Mouse (Mus musculus) adrenal gland, adult 2 months (tissue): ENCODE measurements at regions not wholly inside any gene's neighbourhood (a gene's known extent, or its start where the extent isn't known, plus 50 kb on each side); places are given as distances from the start of the nearest gene placed in this dataset.

Experiments
- DNase-seq: peaks from one replicate; pipeline ENCODE4 v3.0.0; 2021

DNA sequence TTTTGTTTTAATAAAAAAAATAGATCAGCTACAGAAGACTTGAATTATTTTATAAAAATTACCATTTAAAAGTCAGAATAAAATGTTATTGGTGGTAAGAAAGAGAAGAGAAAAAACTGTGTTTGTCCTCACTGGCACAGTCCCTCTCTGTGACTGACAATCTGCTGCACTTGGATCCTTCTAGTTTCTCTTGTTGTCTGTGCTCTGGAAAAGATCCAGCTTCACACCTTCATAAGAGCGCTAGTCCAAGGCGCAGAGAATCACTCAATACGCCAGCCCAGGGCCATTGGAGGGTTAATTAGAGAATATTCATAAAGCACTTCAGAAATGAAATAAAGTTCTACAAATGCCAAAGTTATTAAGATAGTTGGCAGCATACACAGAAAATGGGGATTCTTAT lies 153.8 kb downstream of the Lmbrd1 start:
- no peak for DNase-seq

DNA sequence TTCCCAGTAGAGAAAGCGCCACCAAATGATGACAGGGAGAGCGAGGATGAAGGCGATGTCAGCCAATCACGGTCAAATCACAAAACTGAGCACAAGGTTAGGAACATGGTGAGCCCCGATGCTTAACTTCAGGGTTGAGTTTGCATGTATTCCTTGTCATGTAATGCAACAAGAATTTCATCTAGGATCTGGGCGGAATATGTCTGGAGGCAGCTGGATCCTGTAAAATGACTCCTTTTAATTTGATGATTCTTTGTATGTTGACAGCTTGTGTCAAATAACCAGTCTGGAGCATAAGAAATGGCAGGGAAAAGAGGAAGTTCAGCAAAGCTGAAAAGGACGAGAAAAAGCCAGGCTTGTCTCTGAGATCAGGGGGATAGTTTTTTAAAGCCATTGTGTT lies 188.4 kb downstream of the Lmbrd1 start:
- DNase-seq: peak; percentile 2

DNA sequence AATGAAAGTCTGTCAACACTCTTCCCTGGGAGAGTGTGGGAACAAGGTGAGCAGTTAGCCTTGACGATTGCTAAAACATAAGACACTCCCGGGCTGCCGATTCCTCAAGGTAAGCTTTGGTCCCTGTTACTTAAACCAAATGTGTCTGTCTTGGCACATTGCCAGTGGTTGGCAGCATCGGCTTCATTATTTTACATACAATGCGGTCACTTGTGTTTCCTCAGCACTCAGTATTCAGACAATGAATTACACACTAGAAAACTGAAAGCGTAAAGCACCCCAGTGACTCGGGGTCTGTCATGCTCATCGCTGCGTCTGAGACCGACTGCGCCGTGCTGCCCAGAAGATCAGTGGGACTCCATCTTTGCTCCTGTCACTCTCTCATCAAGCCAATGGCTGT lies 191.3 kb downstream of the Lmbrd1 start:
- DNase-seq: no peak

DNA sequence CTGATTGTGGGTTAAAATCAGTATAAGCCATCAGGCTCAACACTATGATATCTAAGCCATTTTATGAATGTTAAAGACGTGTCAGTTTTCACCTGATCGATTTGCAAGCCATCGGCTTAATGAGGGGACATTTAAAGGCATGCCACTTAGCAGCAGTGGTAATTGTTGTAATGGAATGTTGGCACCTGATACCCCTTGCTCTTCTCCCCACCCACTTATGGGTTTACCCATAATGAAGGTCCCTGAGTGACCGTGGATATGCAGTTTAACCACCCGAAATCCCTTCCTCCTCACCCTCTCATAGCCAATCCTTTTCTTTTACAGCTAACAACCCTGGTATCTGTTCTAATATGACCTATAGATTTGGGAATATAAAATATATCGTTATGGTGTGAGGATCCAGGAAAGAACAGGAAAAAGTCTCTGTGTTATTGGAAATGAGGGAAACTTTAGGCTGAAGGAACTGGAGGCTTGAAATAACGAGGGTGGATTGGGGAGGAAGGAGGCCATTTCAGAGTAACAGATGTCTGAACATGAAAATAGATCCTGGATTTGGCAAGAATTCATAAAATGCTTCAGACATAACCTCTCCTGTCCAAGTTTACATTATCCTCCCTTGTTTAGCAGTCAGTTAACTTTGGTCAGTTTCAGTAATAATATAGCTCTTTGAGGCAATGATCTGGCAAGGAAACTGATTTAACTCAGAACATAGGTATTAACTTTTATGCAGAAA lies 192.4 kb downstream of the Lmbrd1 start:
- DNase-seq: no peak

DNA sequence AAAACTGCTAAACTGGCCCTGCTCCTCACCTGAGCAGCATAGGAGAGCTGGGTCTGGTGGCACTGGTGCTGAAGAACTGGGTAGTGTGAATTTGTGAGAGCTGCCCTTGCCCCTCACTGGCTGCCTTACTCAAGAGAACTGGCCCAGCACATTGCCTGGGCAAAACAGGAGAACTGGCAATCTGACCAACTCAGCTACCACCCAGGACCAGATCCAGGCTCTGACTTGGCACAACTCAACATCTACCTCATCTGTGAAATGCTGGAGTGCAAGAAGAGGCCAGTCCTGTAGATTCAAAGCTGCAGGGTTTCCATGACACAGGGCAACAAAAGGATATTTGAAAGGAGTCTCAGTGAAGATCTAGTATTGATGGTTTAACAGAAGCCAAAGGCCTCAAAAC lies 198.6 kb downstream of the Lmbrd1 start:
- no peak for DNase-seq

DNA sequence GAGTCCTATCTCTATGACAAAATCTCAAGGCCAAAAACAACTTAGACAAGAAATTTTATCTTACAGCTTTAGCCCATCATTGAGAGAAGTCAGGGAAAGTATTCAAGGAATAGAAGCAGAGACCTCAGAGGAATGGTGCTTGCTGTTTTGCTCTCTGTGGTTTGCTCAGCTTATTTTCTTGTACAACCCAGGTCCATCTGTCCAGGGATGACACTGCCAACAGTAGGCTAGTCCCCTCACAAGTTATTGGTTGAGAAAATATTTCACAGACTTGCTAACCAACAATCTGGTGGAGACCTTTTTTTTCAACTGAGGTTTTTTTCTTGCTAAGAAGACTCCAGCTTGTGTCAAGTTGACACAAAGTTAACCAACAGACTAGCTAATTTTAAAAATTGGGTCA lies 205.2 kb downstream of the Lmbrd1 start:
- DNase-seq: no peak

DNA sequence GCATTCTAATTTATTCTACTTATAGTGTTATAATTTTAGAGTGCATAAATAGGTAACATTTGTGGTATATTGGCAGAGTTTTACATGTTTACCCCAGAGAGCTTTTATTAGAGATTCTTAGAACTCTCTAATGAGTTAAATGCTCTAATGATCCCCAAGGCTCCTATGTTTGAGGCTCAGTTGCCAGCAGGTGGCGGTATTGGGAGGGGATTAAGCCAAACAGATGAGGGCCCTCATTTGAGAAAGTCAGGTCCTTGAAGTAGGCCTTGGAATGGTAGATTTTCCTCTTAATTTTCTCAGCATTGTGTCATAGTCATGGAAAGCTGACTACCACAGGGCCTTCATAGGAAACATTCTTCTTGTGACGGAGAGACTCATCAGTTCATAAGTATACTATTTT lies 222.8 kb downstream of the Lmbrd1 start:
- DNase-seq: peak; percentile 29

DNA sequence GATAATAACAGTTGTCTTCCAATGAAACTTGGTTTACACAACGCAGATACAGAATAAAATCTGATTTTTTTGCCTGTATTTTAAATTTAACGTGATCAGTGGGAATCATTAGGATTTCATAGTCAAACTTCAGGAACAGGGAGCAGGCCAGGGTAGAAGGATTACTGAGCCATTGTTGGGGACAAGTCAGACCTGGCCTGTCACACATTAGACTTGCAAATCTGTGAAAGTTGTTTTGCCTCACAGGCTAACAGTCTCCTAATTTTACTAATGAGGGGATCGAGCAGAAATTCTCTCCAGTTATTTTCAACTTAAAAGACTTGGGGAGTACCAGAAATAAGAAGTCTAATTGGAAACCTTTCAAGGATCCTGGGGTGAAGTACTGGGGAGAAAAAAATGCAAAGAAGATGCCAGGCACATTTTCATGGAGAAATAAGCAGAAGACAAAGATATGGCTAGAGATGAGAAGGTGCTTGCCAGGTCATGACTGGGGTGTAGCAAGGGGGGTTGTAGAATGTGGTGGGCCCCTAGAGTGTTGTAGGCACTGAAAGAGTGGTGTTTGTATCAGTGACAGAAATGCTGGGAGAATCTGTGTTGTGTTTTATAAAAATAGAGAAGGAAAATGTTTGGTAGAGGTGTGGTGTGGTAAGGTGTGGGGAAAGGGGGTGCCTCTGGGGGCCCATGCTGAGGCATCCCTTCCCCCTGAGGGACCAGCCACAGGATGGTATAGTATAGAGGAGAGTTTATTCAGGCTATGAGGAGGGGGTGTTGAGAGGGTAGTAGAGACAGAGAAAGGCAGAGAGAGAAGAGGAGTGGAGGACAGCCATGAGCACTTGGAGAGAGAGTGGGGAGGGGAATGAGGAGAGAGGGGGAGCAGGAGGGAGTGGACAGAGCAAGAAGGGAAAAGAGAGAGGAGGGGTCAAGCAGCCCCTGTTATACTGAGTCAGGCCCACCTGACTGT lies 260.2 kb downstream of the Lmbrd1 start:
- DNase-seq: no peak

DNA sequence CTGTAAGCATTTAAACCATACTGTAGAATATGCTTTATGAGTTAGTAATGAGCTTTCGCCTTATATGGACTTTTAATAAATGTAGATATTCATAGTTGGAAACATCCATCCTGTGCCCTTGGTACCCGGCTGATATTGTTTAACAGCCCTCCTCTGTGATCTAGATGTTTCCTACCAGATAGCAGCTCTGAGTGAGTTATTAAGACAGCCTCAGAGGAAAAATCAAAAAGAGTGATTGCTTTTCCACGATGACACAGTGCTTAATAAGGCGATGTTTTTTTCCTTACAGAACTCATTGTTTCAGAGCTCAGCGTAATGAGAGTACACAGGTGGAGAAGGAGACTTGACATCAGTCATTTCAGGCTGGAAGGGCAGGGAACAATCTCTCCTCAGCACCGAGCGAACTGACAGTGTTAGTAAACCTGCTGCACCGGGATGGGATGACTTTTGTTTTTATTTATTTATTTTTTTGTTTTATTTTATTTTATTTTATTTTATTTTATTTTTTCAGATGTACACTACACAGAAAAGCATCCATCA lies 264.4 kb downstream of the Lmbrd1 start:
- DNase-seq: no peak

DNA sequence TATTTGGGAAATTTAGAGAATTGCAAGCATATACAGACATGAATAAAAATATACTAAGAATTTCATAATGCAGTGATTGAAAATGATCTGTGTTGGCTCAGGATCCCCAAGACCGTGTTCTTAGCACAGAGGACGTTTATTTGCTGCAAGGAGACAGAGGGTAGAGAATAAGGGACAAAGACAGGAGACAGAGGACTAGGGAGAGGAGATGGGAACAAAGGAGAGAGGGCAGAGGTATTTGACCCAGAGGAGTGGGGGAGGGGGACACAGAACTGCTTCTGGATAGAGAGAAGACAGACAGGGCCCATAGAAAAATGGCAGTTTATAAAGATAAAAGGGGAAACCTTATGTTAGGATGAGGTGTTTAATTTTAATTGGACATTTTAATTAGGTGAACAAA lies 265.0 kb downstream of the Lmbrd1 start:
- DNase-seq: no peak

DNA sequence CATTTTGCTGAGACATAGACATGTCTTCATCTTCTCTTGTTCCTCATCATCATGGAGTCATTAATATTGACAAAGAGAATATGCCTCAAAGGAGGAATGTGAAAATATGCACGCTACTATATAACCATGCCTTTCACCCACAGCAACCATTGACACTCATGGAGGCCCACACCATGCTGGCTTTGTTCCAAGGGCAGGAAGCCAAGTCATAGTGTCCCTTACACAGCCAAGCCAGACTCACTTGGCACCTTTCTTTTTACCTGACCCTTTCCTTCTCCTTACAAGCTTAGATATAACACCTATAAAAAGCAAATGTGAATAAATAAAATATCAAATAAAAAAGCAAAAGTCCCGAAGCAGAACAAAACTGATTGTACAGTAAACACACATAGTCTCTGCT lies 294.3 kb downstream of the Lmbrd1 start:
- DNase-seq: no peak

DNA sequence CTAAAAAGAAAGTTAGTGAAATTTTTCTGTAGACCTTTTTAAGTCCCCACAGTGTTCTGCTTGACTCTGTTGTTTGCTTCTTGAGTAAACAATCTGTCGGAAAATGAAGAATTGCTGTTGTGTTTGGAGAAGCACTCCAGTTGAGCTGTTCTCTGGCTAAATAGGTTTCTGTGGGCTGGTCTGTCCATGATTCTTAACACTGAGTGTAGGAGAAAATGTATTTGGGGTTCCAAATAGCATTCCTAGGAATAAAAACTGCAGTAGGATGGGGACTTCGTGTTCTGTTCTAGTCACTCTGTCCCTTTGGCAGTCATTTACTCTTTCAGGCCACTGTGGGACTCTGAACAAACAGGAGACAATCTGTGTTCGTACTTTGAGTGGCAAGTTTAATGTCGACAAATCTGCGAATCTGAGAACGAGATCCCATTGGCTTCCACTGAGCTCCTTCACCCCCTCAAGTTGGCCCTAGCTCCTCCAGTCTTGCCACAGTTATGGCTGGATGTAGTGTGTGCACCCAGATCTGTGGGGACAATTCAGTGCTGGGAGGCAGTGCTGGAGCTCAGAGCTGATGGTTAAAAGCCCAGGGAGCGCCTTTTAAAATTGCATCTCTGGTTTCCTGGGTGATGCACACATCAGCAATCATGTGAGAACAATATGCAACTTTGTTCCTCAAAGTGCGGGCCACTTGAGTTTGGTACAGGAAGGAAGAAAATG lies 330.2 kb downstream of the Lmbrd1 start:
- DNase-seq: no peak

DNA sequence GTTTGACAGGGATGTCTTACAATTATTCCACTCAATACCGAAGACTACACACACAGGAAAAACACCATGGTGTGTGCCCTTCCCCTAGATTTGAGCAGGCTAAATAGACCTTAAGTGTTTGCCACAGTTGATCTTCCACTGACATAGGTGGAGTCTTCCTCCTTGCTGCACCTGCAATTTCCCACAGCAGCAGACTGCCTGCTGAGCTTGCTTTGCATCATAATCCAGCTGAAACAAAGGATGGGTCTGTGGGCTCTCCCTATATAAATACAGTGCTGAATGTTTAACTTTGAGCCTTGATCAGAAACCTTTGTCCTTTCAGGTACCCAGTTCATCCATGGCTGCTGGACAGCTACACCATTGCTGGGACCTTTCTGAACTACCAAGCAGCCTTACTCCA lies 334.3 kb downstream of the Lmbrd1 start:
- no peak for DNase-seq
